Mouse (Mus musculus): ENCODE measurements around the gene Ero1l. TPM values are rescaled to one million over a fixed set of nuclear protein-coding genes. Genes with fewer than 3 reads are reported as not detected.

The Ero1l gene
- polyA plus RNA-seq, 1 experiment from 2014 or later, result 37.8 TPM

GRCm38 (mm10) chr14:45321622-45322021 lies 3.1 kb upstream of the Ero1l start:
- H3K4me3 ChIP-seq (replicated peaks), result no peak overlapping the region
- H3K4me2 ChIP-seq, result no peak overlapping the region
- no peaks in the 10 kb centered on the region for H3K36me3 ChIP-seq (replicated peaks)
- no peak overlapping the region for H3K9ac ChIP-seq
- no peak for ATAC-seq (ENCODE audit: low FRiP score)
- 84% methylated on average over 5 of the region's 5 CpGs for WGBS
- 0 out of 2 replicates have a peak, but pooled peaks cover 3% of the 10 kb centered on the region for H3K27me3 ChIP-seq
- H3K27ac ChIP-seq, result no peak overlapping the region
- H3K9me3 ChIP-seq, result no peaks in the 10 kb centered on the region
- peaks cover 12% of the 10 kb centered on the region for H3K4me1 ChIP-seq

GRCm38 (mm10) chr14:45321067-45321466 lies 2.5 kb upstream of the Ero1l start:
- Histone ChIP-seq H3K27ac (no peak overlapping the region), H3K27me3 (0 out of 2 replicates have a peak, but pooled peaks cover 3% of the 10 kb centered on the region), H3K4me1 (peaks cover 15% of the 10 kb centered on the region), H3K4me3 (replicated peaks) (no peak overlapping the region), H3K9ac (no peak overlapping the region), H3K36me3 (replicated peaks) (no peaks in the 10 kb centered on the region), H3K9me3 (no peaks in the 10 kb centered on the region), H3K4me2 (no peak overlapping the region)
- no peak for ATAC-seq (ENCODE audit: low FRiP score)
- 90% methylated on average over 3 of the region's 3 CpGs for WGBS

- no peak for ATAC-seq (ENCODE audit: low FRiP score)
- Histone ChIP-seq H3K27ac (no peak overlapping the region), H3K4me2 (no peak overlapping the region), H3K4me1 (peaks cover 11% of the 10 kb centered on the region), H3K9ac (no peak overlapping the region), H3K4me3 (replicated peaks) (no peak overlapping the region), H3K27me3 (0 out of 2 replicates have a peak, but pooled peaks cover 3% of the 10 kb centered on the region), H3K9me3 (no peaks in the 10 kb centered on the region), H3K36me3 (replicated peaks) (no peaks in the 10 kb centered on the region)
- WGBS, result 80% methylated on average over 4 of the region's 4 CpGs
Observed at GRCm38 (mm10) chr14:45320111-45320510, 1.5 kb upstream of the Ero1l start.

- 71% methylated on average over 3 of the region's 3 CpGs for WGBS
- no peak for ATAC-seq (ENCODE audit: low FRiP score)
- peaks cover 11% of the 10 kb centered on the region for H3K4me1 ChIP-seq
- H3K4me3 ChIP-seq (replicated peaks), result no peak overlapping the region
- H3K27ac ChIP-seq, result no peak overlapping the region
- peak overlapping the region; percentile 73; the same call in 1 of the 2 replicates for H3K4me2 ChIP-seq
- H3K9me3 ChIP-seq, result no peaks in the 10 kb centered on the region
- no peak overlapping the region for H3K9ac ChIP-seq
- 0 out of 2 replicates have a peak, but pooled peaks cover 3% of the 10 kb centered on the region for H3K27me3 ChIP-seq
- no peaks in the 10 kb centered on the region for H3K36me3 ChIP-seq (replicated peaks)
Observed at GRCm38 (mm10) chr14:45319237-45319610, 653 bp upstream of the Ero1l start.

GRCm38 (mm10) chr14:45317921-45318411 lies 605 bp downstream of the Ero1l start:
- WGBS, result under 1% methylated on average over 38 of the region's 38 CpGs
- H3K4me1 ChIP-seq, result peaks cover 11% of the 10 kb centered on the region
- H3K9me3 ChIP-seq, result no peaks in the 10 kb centered on the region
- peak; percentile 82 for ATAC-seq (ENCODE audit: low FRiP score)
- peak overlapping the region; percentile 89 for H3K9ac ChIP-seq
- H3K27ac ChIP-seq, result peak overlapping the region; percentile 88
- H3K36me3 ChIP-seq (replicated peaks), result no peaks in the 10 kb centered on the region
- H3K4me3 ChIP-seq (replicated peaks), result peak overlapping the region; percentile 90
- peak overlapping the region; percentile 73 for H3K4me2 ChIP-seq
- H3K27me3 ChIP-seq, result 0 out of 2 replicates have a peak, but pooled peaks cover 3% of the 10 kb centered on the region

DNA sequence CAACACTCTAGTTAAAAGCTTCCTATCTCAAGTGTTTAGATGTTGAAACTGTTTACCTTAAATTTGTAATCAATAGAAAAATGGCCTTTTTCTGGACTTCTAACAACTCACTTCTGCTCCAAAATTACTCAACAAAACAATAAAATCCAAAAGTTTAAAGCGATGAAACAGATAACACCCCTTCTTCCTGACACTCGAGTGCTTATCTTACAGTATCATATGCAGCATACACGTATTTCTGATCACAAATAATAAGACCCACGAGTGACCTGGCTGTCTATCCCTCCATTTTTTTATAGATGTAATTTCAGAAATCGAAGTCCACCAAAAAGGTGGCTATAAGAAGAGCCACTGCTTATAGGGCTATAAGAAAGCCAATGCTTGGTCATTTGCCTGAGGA lies 1.6 kb downstream of the Ero1l start:
- H3K4me1 ChIP-seq, result peaks cover 11% of the 10 kb centered on the region
- H3K4me2 ChIP-seq, result peak overlapping the region; percentile 73
- H3K27ac ChIP-seq, result no peak overlapping the region
- no peak for ATAC-seq (ENCODE audit: low FRiP score)
- H3K9ac ChIP-seq, result peak overlapping the region; percentile 89; the same call in 1 of the 2 replicates
- no peaks in the 10 kb centered on the region for H3K9me3 ChIP-seq
- H3K4me3 ChIP-seq (replicated peaks), result peak overlapping the region; percentile 90
- no peaks in the 10 kb centered on the region for H3K36me3 ChIP-seq (replicated peaks)
- 0 out of 2 replicates have a peak, but pooled peaks cover 1% of the 10 kb centered on the region for H3K27me3 ChIP-seq
- 84% methylated on average over 5 of the region's 5 CpGs for WGBS

DNA sequence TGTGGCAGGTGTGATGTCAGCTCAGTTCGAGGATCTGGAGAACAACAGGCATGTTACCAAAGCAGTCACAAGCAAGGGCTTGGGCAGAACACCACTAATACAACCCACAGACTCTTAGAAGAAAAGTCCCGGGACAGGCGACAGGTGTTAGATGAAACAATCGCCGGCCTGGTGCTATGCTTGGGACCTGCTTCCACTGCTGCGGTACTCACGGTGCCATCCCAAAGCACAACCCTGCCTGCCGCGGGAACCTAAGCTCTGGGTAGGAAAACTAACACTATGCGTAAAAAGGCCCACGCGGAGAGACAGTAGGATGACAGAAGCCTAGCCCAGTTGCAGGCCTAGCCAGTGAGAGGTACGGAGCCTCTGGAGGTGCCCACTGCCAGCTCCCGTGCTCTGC lies 8.5 kb downstream of the Ero1l start:
- Histone ChIP-seq H3K9ac (no peak overlapping the region), H3K9me3 (no peaks in the 10 kb centered on the region), H3K36me3 (replicated peaks) (0 out of 2 replicates have a peak, but pooled peaks cover under 1% of the 10 kb centered on the region), H3K4me1 (no peaks in the 10 kb centered on the region), H3K27me3 (no peaks in the 10 kb centered on the region), H3K4me2 (no peak overlapping the region), H3K4me3 (replicated peaks) (no peak overlapping the region), H3K27ac (no peak overlapping the region)
- no peak for ATAC-seq (ENCODE audit: low FRiP score)
- WGBS, result 95% methylated on average over 14 of the region's 14 CpGs

DNA sequence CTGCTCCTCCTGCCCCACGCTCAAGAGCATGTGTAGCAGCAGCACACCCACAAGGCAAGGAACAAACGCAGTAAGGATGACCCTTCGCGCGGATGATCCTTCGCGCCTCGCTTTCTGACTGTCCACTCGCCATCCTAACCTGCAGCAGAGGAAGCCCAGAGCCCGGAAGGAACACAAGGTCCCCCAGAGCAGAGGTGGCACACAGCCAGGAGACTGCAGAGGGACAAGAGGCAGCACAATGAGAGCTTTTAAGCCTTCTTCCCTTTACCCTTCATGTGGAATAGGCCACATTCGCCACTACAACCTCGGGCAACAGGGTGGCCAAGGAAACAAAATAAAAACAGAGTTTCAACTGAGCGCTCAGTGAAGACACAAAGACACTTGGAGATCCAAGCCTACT lies 8.9 kb downstream of the Ero1l start:
- no peak overlapping the region for H3K4me3 ChIP-seq (replicated peaks)
- H3K27ac ChIP-seq, result no peak overlapping the region
- 0 out of 2 replicates have a peak, but pooled peaks cover 3% of the 10 kb centered on the region for H3K36me3 ChIP-seq (replicated peaks)
- H3K27me3 ChIP-seq, result no peaks in the 10 kb centered on the region
- no peaks in the 10 kb centered on the region for H3K4me1 ChIP-seq
- no peaks in the 10 kb centered on the region for H3K9me3 ChIP-seq
- ATAC-seq (ENCODE audit: low FRiP score), result no peak
- no peak overlapping the region for H3K9ac ChIP-seq
- H3K4me2 ChIP-seq, result no peak overlapping the region
- WGBS, result 95% methylated on average over 13 of the region's 13 CpGs

DNA sequence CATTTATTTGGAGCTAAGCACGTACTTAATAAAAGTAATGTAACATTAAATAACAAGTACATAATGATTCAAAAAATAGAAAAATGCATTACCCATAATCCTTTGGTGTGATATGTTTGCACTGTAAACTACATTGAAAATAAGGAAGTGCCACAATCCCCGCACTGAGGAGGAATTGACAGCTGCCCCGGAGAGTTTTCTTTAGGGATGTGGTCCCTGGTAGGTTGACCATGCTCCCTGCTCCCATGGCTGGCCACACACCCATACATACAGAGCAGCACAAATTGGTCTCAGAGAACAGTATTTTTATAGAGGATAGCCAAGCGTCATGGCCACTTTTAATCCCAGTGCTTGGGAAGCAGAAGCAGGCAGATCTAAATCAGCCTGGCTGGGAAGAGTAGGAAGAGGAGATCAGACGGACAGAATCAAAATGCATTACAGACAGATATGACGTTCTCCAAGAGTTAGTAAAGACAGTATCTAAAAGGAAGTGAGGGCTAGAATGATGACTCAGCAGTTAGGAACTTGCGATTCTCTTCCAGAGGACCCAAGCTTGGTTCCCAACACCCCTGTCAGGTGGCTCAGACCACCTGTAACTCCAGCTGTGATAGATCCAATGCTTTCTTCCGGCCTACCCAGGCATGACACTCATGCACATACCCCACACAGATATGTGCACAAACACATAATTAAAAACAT lies 10.8 kb downstream of the Ero1l start:
- H3K27me3 ChIP-seq, result no peaks in the 10 kb centered on the region
- no peak; the same call in 1 of the 2 replicates for ATAC-seq (ENCODE audit: low FRiP score)
- H3K4me3 ChIP-seq (replicated peaks), result no peak overlapping the region
- H3K4me2 ChIP-seq, result no peak overlapping the region
- 95% methylated on average over 8 of the region's 8 CpGs for WGBS
- H3K36me3 ChIP-seq (replicated peaks), result peaks cover 3% of the 10 kb centered on the region; the same call in 1 of the 2 replicates
- no peak overlapping the region for H3K9ac ChIP-seq
- no peak overlapping the region for H3K27ac ChIP-seq
- no peaks in the 10 kb centered on the region for H3K9me3 ChIP-seq
- H3K4me1 ChIP-seq, result 0 out of 2 replicates have a peak, but pooled peaks cover 3% of the 10 kb centered on the region

DNA sequence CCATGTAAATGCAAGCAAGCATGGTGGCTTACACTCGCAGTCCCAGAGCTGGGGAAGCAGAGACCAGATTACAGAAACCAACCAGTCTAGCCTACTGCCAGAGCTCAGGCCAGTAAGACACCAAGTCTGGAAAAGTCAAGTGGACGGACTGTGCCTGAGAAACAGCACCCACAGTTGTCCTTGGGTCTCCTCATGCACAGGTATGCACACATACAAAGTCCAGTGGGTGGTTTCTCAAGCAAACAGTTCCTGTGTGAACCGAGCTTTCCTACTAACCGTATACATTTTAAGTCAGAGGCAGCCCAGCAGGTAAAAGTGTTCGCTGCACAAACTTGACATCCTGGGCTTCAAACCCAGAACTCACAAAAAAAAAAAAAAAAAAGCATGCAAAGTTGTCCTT lies 12.7 kb downstream of the Ero1l start:
- H3K27ac ChIP-seq, result no peak overlapping the region
- peaks cover 3% of the 10 kb centered on the region for H3K36me3 ChIP-seq (replicated peaks)
- no peaks in the 10 kb centered on the region for H3K27me3 ChIP-seq
- H3K9ac ChIP-seq, result no peak overlapping the region
- WGBS, result 94% methylated on average over 5 of the region's 5 CpGs
- no peak overlapping the region for H3K4me3 ChIP-seq (replicated peaks)
- H3K4me2 ChIP-seq, result no peak overlapping the region
- 0 out of 2 replicates have a peak, but pooled peaks cover 3% of the 10 kb centered on the region for H3K4me1 ChIP-seq
- ATAC-seq (ENCODE audit: low FRiP score), result no peak
- H3K9me3 ChIP-seq, result no peaks in the 10 kb centered on the region

- no peaks in the 10 kb centered on the region for H3K9me3 ChIP-seq
- H3K36me3 ChIP-seq (replicated peaks), result peaks cover 15% of the 10 kb centered on the region
- no peak for ATAC-seq (ENCODE audit: low FRiP score)
- H3K27me3 ChIP-seq, result no peaks in the 10 kb centered on the region
- no peak overlapping the region for H3K27ac ChIP-seq
- H3K4me3 ChIP-seq (replicated peaks), result no peak overlapping the region
- H3K4me1 ChIP-seq, result 0 out of 2 replicates have a peak, but pooled peaks cover 3% of the 10 kb centered on the region
- no peak overlapping the region for H3K9ac ChIP-seq
- H3K4me2 ChIP-seq, result no peak overlapping the region
- WGBS, result 57% methylated on average over 4 of the region's 4 CpGs
Observed at GRCm38 (mm10) chr14:45304389-45304788, 14.2 kb downstream of the Ero1l start.

DNA sequence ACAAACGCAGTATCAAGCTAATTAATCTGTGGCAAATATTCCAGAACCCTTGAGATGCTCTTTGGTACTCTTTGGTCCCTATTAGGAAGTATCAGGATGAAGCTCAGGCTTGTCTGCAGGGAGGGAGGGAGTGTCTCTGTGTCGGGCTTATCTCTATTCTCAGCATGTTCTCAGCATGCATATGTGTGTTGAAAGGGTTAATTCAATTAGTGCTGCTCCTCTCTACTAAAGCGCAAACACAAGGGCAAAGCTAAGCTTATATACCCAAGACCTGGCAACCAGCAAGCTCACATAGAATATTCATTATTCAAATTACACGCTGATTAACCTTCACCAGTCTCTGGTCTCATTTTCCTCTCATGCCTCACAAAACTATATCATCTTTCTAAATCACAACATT lies 14.6 kb downstream of the Ero1l start:
- Histone ChIP-seq H3K4me2 (no peak overlapping the region), H3K27ac (no peak overlapping the region), H3K36me3 (replicated peaks) (peaks cover 19% of the 10 kb centered on the region), H3K9ac (no peak overlapping the region), H3K4me1 (0 out of 2 replicates have a peak, but pooled peaks cover 3% of the 10 kb centered on the region), H3K27me3 (no peaks in the 10 kb centered on the region), H3K9me3 (no peaks in the 10 kb centered on the region), H3K4me3 (replicated peaks) (no peak overlapping the region)
- ATAC-seq (ENCODE audit: low FRiP score), result peak; percentile 55; the same call in 1 of the 2 replicates
- 41% methylated on average over 4 of the region's 4 CpGs for WGBS

- Histone ChIP-seq H3K36me3 (replicated peaks) (peaks cover 10% of the 10 kb centered on the region), H3K9me3 (no peaks in the 10 kb centered on the region), H3K4me1 (no peaks in the 10 kb centered on the region), H3K27ac (no peak overlapping the region), H3K4me2 (no peak overlapping the region), H3K4me3 (replicated peaks) (no peak overlapping the region), H3K9ac (no peak overlapping the region), H3K27me3 (no peaks in the 10 kb centered on the region)
- 78% methylated on average over 4 of the region's 4 CpGs for WGBS
- ATAC-seq (ENCODE audit: low FRiP score), result no peak
Observed at GRCm38 (mm10) chr14:45291608-45292007, 27.0 kb downstream of the Ero1l start.

All from forebrain, embryonic 12.5 days (tissue).